In genomic region chr13:45681196-45681595, GRCm38 (mm10) we compare ENCODE assay signal across 14 mouse cellular contexts.
A peak's percentile ranks its signal among the peaks of the same experiment; 100 is the strongest.
DNase-seq lines count a peak whose midpoint lies in the region; ATAC-seq lines count a peak whose summit lies in the region.
"Had no signal": no experiment of that assay in that cellular context is flagged by ENCODE, and none has a peak within 500 bp of the region (broad histone marks: within the 10 kb centered on the region; RNA-seq: fewer than 3 reads in every experiment).

No protein-coding gene starts in this region.

- no peak overlapping the region for H3K9ac ChIP-seq in heart, embryonic 12.5 days
- H3K9ac ChIP-seq in heart, embryonic 14.5 days (ENCODE audit: low read length), result no peak overlapping the region
- no peak overlapping the region for H3K9ac ChIP-seq in forebrain, embryonic 13.5 days
- H3K9ac ChIP-seq: liver, postnatal 0 days had no signal

- no peaks in the 10 kb centered on the region for H3K27me3 ChIP-seq in heart, embryonic 12.5 days (replicated peaks)
- no peaks in the 10 kb centered on the region for H3K27me3 ChIP-seq in heart, embryonic 14.5 days (ENCODE audit: control insufficient read depth, insufficient read depth, low read length)
- H3K27me3 ChIP-seq in forebrain, embryonic 13.5 days, result no peaks in the 10 kb centered on the region

- no peak overlapping the region for H3K4me2 ChIP-seq in heart, embryonic 12.5 days
- peak overlapping the region; percentile 32 for H3K4me2 ChIP-seq in heart, embryonic 14.5 days (ENCODE audit: low read length)
- no peak overlapping the region for H3K4me2 ChIP-seq in forebrain, embryonic 13.5 days

- H3K9me3 ChIP-seq in heart, embryonic 12.5 days (replicated peaks), result no peaks in the 10 kb centered on the region
- H3K9me3 ChIP-seq in heart, embryonic 14.5 days (ENCODE audit: control insufficient read depth, low read length), result no peaks in the 10 kb centered on the region
- no peaks in the 10 kb centered on the region for H3K9me3 ChIP-seq in forebrain, embryonic 13.5 days (replicated peaks)
- H3K9me3 ChIP-seq: embryonic facial prominence, embryonic 10.5 days had no signal

- no peak overlapping the region for H3K4me3 ChIP-seq in heart, embryonic 12.5 days
- no peak overlapping the region for H3K4me3 ChIP-seq in heart, embryonic 14.5 days (ENCODE audit: control insufficient read depth in 1 of 2, insufficient read depth in 1 of 2, low read depth in 1 of 2, low read length in 2 of 2)
- H3K4me3 ChIP-seq in forebrain, embryonic 13.5 days, result no peak overlapping the region
- H3K4me3 ChIP-seq: embryonic facial prominence, embryonic 10.5 days; myocyte had no signal

- DNase-seq in heart, adult 18-20 months, result peak; percentile 60 to 79
- DNase-seq in Muller cell, postnatal 12 days (ENCODE audit: inconsistent ontology term), result peak; percentile 39
- DNase-seq in kidney, postnatal 10 days, result peak; percentile 21
- no peak for DNase-seq in testis, postnatal 14 days (ENCODE audit: low spot score)
- no peak for DNase-seq in spleen, postnatal 36 days (ENCODE audit: low spot score in 2 of 2)
- DNase-seq: adrenal gland, postnatal 14 days; cerebellum, postnatal 25 days; liver, postnatal 0 days had no signal

- H3K27ac ChIP-seq in heart, embryonic 12.5 days (ENCODE audit: poor library complexity, severe bottlenecking), result no peak overlapping the region
- peak overlapping the region; percentile 62 to 74; a peak in 3 of 4 replicates for H3K27ac ChIP-seq in heart, embryonic 14.5 days (replicated peaks in 1 of 2; ENCODE audit: control insufficient read depth in 1 of 2, insufficient read depth in 1 of 2, low read depth in 2 of 2, low read length in 2 of 2)
- no peak overlapping the region for H3K27ac ChIP-seq in forebrain, embryonic 13.5 days
- H3K27ac ChIP-seq: embryonic facial prominence, embryonic 10.5 days had no signal

- no peak for ATAC-seq in heart, embryonic 12.5 days (ENCODE audit: insufficient number of reproducible peaks, low FRiP score)
- no peak for ATAC-seq in heart, embryonic 14.5 days (ENCODE audit: insufficient number of reproducible peaks, insufficient read depth, low FRiP score, low read depth)
- no peak for ATAC-seq in forebrain, embryonic 13.5 days
- ATAC-seq: inflammation-experienced regulatory T-cells, adult 6 months; liver, postnatal 0 days had no signal

- 58% methylated on average over 5 of the region's 5 CpGs for WGBS in heart, embryonic 12.5 days
- 58% methylated on average over 5 of the region's 5 CpGs for WGBS in heart, embryonic 14.5 days
- WGBS in forebrain, embryonic 13.5 days, result 94% methylated on average over 5 of the region's 5 CpGs

- no peaks in the 10 kb centered on the region for H3K36me3 ChIP-seq in heart, embryonic 12.5 days
- H3K36me3 ChIP-seq in heart, embryonic 14.5 days (ENCODE audit: control insufficient read depth, insufficient read depth, low read length), result no peaks in the 10 kb centered on the region
- no peaks in the 10 kb centered on the region for H3K36me3 ChIP-seq in forebrain, embryonic 13.5 days (ENCODE audit: poor library complexity, severe bottlenecking)
- H3K36me3 ChIP-seq: embryonic facial prominence, embryonic 10.5 days had no signal

- H3K4me1 ChIP-seq in heart, embryonic 12.5 days (replicated peaks), result peaks cover 41% of the 10 kb centered on the region
- peaks cover 19 to 43% of the 10 kb centered on the region in 2 experiments for H3K4me1 ChIP-seq in heart, embryonic 14.5 days (ENCODE audit: control insufficient read depth in 2 of 2, insufficient read depth in 2 of 2, low read length in 2 of 2)
- H3K4me1 ChIP-seq in forebrain, embryonic 13.5 days, result no peaks in the 10 kb centered on the region

Comparison
In these comparisons a context has a peak if more than half of its experiments do, and no peak if none do; other contexts are left out.
1. H3K27ac ChIP-seq: peak in heart, embryonic 14.5 days (2 of 2); none in heart, embryonic 12.5 days (single experiment) and forebrain, embryonic 13.5 days (single experiment).
2. DNase-seq: peak in heart, adult 18-20 months (2 of 2), Muller cell, postnatal 12 days (single experiment) and kidney, postnatal 10 days (single experiment); none in testis, postnatal 14 days (single experiment) and spleen, postnatal 36 days (0 of 2).